Mouse (Mus musculus) adrenal gland, postnatal 10 days (tissue): ENCODE data around the gene Haghl. TPM values are rescaled to one million over a fixed set of nuclear protein-coding genes. Genes with fewer than 3 reads are reported as not detected.
"Not testable (repeated sequence)": the region's sequence is repeated elsewhere in the genome, so short reads cannot be mapped to it uniquely, and the experiment has no call there.

Experiments used
- DNase-seq: peaks from one replicate; pipeline ENCODE4 v3.0.0; 2021; ENCODE audit warnings: mixed read lengths
- total RNA-seq, 2 experiments: library from RNA; stranded (reverse); gene quantifications; 2 replicates each; pipeline ENCODE4 v1.2.3; 2021

The Haghl gene
- total RNA-seq, 2 experiments from 2014 or later = 22.5 to 35.3 TPM

DNA sequence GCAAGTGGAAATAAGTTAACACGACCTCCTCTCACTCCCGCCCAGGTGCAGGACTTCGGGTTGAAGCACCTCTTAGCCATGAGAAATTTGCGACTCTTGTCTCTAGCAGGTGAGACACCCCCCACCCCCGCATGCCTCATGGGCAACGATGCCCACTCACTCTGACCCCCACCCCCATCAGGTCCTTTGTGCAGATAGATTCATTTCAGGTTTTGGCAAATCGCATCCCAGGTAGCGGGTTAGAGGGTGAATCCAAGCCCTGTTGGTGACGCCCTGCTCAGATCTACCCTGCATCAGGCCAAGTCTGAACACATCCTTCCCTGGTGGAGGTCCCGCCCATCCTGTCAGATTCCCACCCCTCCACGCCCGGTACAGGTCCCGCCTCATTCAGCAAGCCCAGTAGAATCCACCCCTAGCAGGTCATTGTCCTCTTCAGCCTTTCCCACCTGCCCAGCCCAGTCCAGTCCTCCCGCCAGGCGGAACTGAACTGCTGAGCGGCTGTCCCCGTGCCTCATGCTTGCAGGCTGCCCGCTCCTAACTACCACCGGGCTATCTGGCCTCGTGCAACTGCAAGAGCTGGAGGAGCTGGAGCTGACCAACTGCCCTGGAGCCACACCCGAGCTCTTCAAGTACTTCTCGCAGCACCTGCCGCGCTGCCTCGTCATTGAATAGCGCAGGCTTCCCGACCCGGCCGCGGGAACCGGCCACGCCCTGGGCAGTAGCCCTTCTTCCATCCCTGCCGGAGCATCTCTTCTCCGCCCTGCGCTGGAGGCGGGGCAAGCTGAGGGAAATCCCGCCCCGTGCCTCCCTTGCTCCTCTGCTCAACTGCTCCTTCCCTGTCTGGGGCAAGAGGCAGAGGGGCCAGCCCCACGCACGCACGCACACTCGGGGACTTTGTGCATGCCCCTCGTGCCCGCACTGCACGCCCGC is 33.6 kb upstream of the Haghl start:
- no peak for DNase-seq

GRCm38 (mm10) chr17:25817662-25818061 is 32.2 kb upstream of the Haghl start:
- no peak for DNase-seq

DNA sequence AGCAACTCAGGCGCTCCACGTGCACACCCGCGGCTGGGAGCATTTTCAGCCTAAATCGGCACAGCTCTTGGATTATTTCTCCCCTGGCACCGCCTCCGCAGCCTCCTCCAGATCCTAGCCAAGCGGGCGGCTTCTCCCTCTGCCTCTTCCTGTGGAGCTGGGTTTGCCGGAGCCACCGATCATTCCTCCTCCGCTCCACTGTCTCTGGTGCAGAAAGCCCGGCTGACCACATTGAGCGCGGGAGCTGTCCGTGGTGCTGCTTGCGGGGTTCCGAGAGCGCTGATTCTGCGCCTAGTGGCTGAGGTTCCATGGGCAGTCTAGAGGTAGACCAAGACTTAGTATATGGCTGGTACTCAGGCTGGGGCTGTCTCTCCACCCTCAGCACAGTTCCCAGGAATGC is 28.0 kb upstream of the Haghl start:
- DNase-seq = peak; percentile 95

DNA sequence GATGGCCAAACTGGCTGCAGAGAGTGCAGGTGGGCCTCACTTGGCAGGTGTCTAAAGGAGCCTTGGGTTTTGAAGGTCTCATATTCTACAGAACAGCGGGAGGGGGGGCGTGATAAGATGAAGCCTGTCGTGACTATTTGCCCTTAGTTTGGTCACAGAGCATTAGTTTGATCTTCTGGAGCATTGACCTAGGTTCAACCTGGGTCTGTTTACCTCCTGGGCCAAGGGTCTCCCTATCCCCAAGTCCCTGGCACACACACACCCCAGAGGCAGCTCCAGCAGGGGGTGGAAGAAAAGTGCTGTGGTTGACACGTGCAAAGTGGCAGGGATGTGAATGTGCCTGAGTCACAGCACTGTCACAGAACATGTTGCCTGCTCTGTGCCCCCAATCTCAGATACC is 25.4 kb upstream of the Haghl start:
- no peak for DNase-seq

DNA sequence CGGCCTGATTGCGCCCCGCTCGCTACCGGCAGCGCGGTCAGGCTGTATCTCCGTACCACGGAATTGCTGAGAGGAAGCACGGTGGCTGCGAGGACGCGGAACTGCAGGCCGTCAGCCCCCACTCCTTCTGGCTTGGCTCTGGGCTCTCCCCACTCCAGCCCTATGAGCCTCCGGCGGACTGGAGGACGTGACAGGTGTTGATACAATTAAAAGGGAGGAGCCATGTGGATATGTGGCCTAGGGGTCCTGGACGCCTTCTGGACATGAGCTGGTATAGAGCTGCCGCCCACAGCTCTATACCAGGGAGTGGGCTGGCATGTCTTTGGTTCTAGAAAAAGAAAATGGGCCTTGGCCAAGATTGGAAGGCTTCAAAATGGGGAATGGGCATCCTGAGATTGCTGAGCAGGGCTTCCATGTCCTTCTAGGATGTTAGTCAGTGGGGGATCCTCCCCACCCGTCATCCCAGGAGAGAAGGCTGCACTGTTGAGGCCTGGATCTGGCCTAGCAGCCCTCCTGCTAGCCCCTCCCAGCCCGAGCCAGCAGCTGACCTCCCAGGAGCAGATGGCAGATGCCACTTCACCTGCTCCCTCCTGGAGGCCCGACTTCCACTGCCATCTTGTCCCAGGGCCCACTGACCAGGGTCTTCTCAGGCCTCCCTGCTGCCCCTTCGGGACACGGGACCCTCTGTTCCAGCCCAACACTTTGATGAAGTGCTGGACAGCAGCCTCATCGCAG is 24.3 kb upstream of the Haghl start:
- no peak for DNase-seq

- DNase-seq = peak; percentile 87
Observed at GRCm38 (mm10) chr17:25808789-25809605, 23.5 kb upstream of the Haghl start, which contains the start of gene Fbxl16. TSS of gene Fbxl16 (plus strand) at chr17:25809085.

DNA sequence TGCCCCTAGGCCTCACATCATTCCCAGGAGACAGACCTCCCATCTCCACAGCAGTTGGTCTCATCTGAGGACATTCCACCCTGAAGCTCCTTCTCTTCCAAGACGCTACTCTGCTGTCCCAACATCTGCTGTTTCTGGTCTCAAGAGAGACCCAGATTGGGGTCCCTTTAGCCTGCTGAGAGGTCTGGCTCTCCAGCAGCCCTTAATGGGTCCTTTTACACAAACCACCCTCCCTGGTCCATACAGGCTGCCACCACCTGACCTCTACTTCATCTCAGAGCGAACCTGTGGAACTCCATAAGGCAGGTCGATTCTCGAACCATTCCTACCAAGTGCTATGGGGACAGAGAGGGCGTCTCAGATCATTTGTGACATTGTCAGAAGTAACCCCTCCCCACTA is 22.6 kb upstream of the Haghl start:
- DNase-seq = no peak

DNA sequence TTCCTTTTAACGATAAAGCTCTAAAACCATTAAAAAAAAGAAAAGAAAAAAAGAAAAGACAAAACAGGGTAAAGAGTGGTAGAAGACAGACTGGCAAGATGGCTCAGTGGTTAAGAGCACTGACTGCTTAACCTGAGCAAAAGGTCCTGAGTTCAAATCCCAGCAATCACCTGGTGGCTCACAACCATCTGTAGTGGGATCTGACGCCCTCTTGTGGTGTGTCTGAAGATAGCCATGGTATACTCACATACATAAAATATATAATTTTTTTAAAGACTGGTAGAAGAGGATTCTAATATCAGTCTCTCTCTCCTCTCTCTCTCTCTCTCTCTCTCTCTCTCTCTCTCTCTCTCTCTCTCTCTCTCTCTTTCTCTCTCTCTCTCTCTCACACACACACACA is 22.0 kb upstream of the Haghl start:
- DNase-seq = not testable (repeated sequence)

- peak; percentile 50 for DNase-seq
Observed at GRCm38 (mm10) chr17:25806507-25806906, 21.0 kb upstream of the Haghl start.

DNA sequence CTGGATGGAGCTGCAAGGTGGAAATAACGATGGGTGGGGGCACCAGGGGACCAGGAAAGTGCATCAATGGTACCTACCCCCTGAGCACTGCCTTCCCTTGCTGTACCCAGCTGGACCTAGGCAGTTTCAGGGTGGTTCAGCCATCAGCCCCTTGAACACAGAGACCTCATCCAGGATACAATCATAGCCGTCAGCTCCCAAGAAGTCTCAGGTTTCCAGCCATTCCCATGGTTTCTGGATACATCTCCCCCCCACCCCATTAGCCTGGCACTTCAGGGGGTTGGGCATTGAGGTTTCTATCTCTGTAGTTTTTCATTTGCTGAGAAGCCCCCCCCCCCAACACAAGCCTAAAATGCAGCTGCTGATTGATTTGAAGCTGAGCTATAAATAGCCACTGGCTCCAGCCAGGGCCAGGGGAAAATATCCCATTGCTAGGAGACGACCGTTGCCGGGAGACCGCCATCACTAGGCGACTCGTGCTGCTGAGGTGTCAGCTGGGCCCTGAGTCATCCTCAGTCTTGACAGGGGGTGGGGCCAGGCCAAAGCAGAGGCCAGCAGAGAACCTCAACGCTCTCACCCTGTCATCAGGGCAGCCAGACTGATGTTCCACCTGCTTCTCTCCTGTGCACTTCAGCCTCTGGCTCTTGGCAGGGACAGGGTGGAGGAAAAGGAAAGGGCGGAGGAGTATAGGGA is 17.5 kb upstream of the Haghl start:
- DNase-seq = peak; percentile 85

DNA sequence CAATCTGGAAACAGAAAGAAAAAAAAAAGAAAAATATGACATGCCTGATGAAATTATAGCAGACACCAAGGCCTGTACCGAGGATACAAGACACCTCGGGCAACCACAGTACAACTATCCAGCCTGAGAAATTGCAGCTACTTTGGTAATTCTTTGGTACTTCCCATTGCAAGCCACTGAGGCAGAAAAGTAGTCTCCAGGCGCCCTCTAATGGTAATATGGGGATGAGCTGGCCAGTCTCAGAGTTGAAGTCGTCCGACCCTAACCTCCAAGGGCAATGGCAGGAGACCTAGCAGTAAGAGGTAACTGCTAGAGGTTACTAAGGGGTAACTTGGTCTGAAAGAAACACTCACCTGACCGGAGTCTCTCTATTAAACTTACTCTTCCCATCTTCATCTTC is 15.6 kb upstream of the Haghl start:
- peak; percentile 79 for DNase-seq

- DNase-seq = peak; percentile 93
Observed at GRCm38 (mm10) chr17:25796951-25797369, 11.5 kb upstream of the Haghl start, which contains the start of gene Metrn. TSS of gene Metrn (minus strand) at chr17:25797136.

DNA sequence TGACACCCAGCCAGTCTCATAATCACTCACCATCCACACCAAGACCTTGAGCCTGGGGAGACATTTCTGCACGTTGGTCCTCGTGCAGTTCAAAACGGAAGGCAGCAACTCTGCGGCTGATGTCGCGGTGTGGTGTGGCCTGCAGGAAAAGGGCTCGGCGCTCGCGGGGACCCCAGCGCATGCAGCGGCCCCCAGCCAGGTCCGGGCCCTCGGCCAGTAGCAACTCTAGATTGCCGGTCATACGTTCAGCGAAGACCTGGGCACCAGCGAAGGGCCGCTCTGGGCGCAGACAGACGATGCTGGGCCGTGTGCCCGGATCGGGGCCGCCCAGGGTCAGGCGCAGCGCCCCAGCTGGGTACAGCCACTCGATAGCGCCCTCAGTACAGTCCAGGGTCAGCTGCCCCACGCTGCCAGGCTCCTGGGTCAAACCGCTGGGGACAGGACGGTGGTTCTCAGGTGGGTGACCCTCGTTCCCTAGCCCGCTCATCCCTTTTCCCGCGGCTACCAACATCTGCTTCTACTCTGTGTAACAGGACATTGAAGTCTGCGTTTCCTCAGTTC is 10.8 kb upstream of the Haghl start:
- DNase-seq = peak; percentile 68

DNA sequence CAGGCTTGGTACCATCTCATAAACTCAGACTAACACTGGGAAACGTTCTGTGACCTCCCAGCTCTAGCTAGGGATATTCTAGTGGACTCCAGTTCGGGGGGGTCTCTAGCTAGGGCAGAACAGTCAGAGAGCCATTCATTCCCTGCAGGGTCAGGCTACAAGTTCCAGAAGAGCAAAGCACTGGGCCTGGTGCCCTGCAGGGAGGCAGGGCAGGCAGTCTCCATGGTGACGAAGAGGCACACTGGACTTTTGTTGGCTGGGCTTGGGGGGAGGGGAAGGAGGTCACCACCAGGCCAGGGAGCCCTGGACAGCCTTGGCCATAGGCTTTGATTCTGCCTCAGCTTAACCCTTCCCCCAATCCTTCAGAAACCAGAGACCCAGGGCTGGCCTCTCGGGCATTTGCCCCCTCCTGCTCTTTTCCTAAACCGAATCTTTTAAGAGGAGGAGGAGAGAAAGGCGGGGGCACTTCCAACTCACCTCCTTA is 10.2 kb upstream of the Haghl start, which contains the start of gene AC134908.4:
Gene AC134908.4, minus strand, starts transcription at position 51 of the 484 bp plus-strand sequence.
- DNase-seq = no peak

DNA sequence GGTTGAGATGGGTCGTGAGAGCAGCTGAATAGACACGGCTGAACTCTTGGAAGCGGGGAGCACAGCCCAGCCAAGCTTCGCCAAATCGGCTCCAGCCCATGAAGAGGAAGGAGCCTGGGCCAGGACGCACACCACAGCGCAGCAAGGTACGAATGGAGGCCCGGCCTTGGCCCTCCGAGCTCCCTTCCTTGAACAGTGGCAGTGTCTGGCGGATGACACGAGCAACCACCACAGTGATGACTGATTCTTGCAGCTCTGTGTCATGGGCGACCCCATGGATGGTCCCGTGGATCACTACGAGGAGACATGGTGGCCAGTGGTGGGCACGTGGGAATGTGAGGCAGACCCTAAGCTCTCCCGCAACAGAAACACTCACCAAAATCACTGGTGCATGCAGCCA is 9.5 kb upstream of the Haghl start:
- DNase-seq = no peak

GRCm38 (mm10) chr17:25794197-25794596 is 8.7 kb upstream of the Haghl start:
- no peak for DNase-seq

DNA sequence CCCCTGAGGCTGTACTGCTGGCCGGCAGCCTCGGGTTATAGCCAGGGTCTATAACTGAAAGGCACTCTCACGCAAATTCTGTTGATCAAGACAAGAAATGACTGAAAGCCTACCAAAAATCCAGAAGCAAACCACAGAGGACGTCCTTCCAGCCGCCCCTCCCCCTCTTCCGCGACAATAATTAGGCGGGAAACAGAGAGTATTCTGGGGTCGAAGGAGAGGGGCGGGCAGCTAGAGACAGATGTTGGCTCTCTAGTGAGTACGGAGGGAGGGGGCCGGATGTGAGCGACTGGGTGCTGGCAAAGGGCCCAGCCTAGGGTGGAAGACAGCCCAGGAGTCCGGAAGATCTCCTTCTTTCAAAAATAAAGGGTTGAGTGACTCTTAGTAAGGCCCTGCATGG is 7.1 kb upstream of the Haghl start, which contains the start of gene Fam173a:
Gene Fam173a, minus strand, starts transcription at position 287 of the 400 bp plus-strand sequence.
- DNase-seq = peak; percentile 88

DNA sequence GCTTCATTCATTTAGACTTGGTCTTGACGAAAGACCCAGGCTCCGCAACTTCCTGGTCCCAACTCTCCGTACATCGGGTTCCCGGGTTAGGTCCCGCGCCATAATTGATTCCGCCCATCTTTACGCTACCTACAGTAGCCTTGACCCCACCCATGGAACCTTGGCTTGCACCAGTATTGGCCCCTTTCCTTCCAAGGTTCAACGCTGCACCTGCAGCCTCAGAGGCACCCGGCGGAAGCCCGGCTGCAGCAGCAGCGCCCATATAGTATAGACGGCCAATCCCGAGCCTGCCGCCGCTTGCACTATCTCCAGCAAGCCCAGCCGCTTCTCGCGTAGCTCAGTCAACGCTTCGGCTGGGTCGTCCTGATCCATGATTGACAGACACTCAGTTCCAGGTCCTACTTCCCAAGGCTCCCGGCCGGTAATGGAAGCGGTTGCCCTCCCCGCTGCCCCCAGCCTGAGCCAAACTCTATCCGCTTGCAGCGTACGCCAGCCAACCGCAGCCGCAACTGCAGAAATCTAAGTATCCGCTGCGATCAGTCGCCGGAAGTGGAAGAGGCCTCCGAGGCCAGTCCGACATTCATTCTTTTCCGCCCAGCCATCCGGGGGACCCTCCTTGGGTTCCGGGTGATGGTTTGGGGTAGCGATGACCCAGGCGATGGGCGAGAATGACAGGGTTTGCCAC is 6.5 kb upstream of the Haghl start:
- peak; percentile 92 for DNase-seq

DNA sequence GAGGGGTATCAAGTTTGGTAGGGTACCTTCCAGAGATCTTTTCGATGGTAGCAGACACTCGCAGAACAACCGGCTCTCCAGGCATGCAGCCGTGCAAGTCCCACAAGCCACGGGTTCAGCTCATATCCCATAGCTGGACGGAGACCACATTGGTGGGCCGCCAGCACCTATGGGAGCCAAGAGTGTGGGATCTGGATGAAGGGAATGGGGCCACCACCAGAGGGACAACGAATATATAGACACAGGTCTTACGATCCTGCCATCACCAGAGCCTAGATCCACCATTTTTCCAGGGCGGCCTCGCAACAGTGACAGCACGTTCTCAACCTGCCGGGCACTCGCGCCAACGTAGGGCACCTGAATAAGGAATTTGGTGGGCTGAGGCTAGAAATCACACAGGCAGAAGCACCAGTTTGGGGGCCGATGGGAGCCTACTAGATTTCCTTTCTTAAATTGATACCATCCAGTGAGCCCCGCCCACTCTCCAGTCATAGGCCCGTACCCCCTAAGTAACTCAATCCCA is 5.9 kb upstream of the Haghl start:
- no peak for DNase-seq
